ENCODE assay signal across 11 mouse cellular contexts in the genomic region with DNA sequence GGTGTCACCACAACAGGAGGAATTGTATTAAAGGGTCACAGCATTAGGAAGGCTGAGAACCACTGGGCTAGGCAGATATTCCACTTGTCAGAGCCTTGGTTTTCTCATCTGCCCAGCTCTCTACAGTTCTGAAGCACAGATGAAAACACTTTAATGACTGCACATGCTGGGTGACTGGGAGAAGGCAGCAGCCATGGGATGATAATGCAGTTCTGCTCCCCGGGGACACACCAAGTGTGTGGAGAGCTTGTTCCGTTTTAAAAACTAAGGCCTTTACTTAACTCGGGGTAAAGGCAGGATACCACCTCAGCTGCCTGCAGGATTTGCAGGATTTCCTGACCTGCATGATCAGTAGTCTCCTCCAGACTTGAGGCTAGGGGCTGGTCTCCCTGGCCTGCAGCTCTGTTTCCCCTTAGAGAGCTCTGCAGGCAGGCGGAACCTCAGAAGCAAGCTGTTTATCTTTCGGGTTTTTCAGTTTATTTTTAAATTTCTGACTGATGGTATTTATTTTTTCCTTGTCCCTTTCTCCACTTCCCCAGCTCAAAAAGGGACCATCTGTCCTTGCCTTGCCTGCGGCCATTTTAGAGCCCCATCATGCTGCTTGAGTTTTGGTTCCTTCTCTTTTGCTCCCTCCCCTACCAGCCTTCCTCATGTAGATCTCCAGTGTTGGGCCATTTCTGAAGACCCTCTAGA. TPM values are rescaled to one million over a fixed set of nuclear protein-coding genes. Genes with fewer than 3 reads are reported as not detected.
DNase-seq lines count a peak whose midpoint lies in the region; ATAC-seq and TF ChIP-seq lines count a peak whose summit lies in the region.
"Had no signal": no experiment of that assay in that cellular context is flagged by ENCODE, and none has a peak within 500 bp of the region (broad histone marks: within the 10 kb centered on the region; RNA-seq: fewer than 3 reads in every experiment).

No protein-coding gene starts in this region.

- 44% methylated on average over 6 of the region's 6 CpGs for WGBS in lung, embryonic 14.5 days
- 32% methylated on average over 6 of the region's 6 CpGs for WGBS in lung, adult 2 months
- 54% methylated on average over 6 of the region's 6 CpGs for WGBS in heart, embryonic 15.5 days

- TF ChIP-seq CTCF in gastrocnemius, adult 2 months (IDR thresholded peaks at IDR 0.05), result no peak
- TF ChIP-seq CTCF in lung, embryonic 14.5 days (IDR thresholded peaks at IDR 0.05; ENCODE audit: low read depth), result no peak
- no peak for TF ChIP-seq CTCF in lung, adult 2 months (IDR thresholded peaks at IDR 0.05; ENCODE audit: insufficient read depth, low read length)

- peaks cover 10% of the 10 kb centered on the region; the same call in 1 of the 2 replicates for H3K4me1 ChIP-seq in lung, embryonic 14.5 days (ENCODE audit: insufficient read depth)
- peaks cover 40% of the 10 kb centered on the region for H3K4me1 ChIP-seq in lung, adult 2 months (ENCODE audit: control insufficient read depth, insufficient read depth, low read length)
- peaks cover 43% of the 10 kb centered on the region for H3K4me1 ChIP-seq in heart, embryonic 15.5 days (replicated peaks)

- ATAC-seq in lung, embryonic 14.5 days (ENCODE audit: insufficient read depth), result peak; percentile 26; the same call in 1 of the 2 replicates
- no peak for ATAC-seq in heart, embryonic 15.5 days (replicated peaks; ENCODE audit: insufficient number of reproducible peaks, insufficient read depth, low FRiP score, low read depth)
- ATAC-seq in megakaryocyte progenitor cell, adult 5-6 weeks (replicated peaks; ENCODE audit: poor library complexity), result peak; percentile 45; the same call in 1 of the 2 replicates

- H3K36me3 ChIP-seq in lung, embryonic 14.5 days (ENCODE audit: insufficient read depth), result no peaks in the 10 kb centered on the region
- H3K36me3 ChIP-seq in heart, embryonic 15.5 days, result no peaks in the 10 kb centered on the region

- no peak for DNase-seq in gastrocnemius, adult 2 months
- no peak for DNase-seq in gastrocnemius, postnatal 4 days (ENCODE audit: low spot score in 2 of 2)
- DNase-seq in lung, embryonic 14.5 days, result peak; percentile 36
- DNase-seq in lung, adult 2 months, result no peak
- no peak for DNase-seq in right cerebral cortex, postnatal 25 days
- no peak for DNase-seq in left cerebral cortex, adult 18-20 months (ENCODE audit: low spot score in 2 of 2)
- DNase-seq: gastrocnemius, postnatal 36 days; thymus, postnatal 4 days had no signal

- H3K27me3 ChIP-seq in lung, embryonic 14.5 days (ENCODE audit: insufficient read depth, low read length), result no peaks in the 10 kb centered on the region
- no peaks in the 10 kb centered on the region for H3K27me3 ChIP-seq in heart, embryonic 15.5 days

- peak overlapping the region; percentile 57 for H3K27ac ChIP-seq in gastrocnemius, adult 2 months
- H3K27ac ChIP-seq in lung, embryonic 14.5 days (ENCODE audit: low read depth), result peak overlapping the region; percentile 51
- H3K27ac ChIP-seq in heart, embryonic 15.5 days, result peak overlapping the region; percentile 40

- intact Hi-C loops in gastrocnemius, adult 2 months (cut with DNase I), result no loop called here

- H3K9me3 ChIP-seq in lung, embryonic 14.5 days (ENCODE audit: low read depth, low read length), result no peaks in the 10 kb centered on the region
- no peaks in the 10 kb centered on the region for H3K9me3 ChIP-seq in heart, embryonic 15.5 days (replicated peaks)

- no peak overlapping the region for H3K4me2 ChIP-seq in lung, embryonic 14.5 days
- H3K4me2 ChIP-seq in heart, embryonic 15.5 days, result no peak overlapping the region

- no peak overlapping the region for H3K4me3 ChIP-seq in gastrocnemius, adult 2 months
- no peak overlapping the region for H3K4me3 ChIP-seq in lung, embryonic 14.5 days (ENCODE audit: low read depth, low read length)
- H3K4me3 ChIP-seq in lung, adult 2 months (replicated peaks; ENCODE audit: extremely low read depth, low read depth, low read length), result no peak overlapping the region
- no peak overlapping the region for H3K4me3 ChIP-seq in heart, embryonic 15.5 days

- 0 out of 2 replicates have a peak overlapping the region, but pooled peaks have one; percentile 6 for H3K9ac ChIP-seq in lung, embryonic 14.5 days
- no peak overlapping the region for H3K9ac ChIP-seq in heart, embryonic 15.5 days

- TF ChIP-seq POLR2A in lung, adult 2 months (IDR thresholded peaks at IDR 0.05; ENCODE audit: borderline replicate concordance, extremely low read depth, low read depth, low read length), result no peak

RNA-seq across cellular contexts. Expression of a gene that starts 20.5 kb away (rescaled TPM):
- total RNA-seq in gastrocnemius, adult 2 months (2021), result 10 to 100 TPM; 33.7 to 34.7 TPM
- 10 to 100 TPM; 44.8 to 46.3 TPM for total RNA-seq in gastrocnemius, postnatal 4 days (2021)
- polyA plus RNA-seq in lung, embryonic 14.5 days (2014; fragmentation: Nextera tagmentation; extraction: Ambion mirVana), result 15.2 and 15.4 TPM in 2 replicates
- 119 and 120 TPM in 2 replicates for polyA plus RNA-seq in lung, adult 2 months (2012; rRNA removed)
- 8.1 and 11.8 TPM in 2 replicates for polyA plus RNA-seq in heart, embryonic 15.5 days (2015; fragmentation: Nextera tagmentation; extraction: Ambion mirVana)
- 14.4 and 18.0 TPM in 2 replicates for total RNA-seq in megakaryocyte progenitor cell, adult 5-6 weeks (2015)
- 12.5 and 16.5 TPM in 2 replicates for total RNA-seq in megakaryocyte progenitor cell, adult 5-6 weeks (2017)
- 100 to 1,000 TPM; 396 to 435 TPM for total RNA-seq in left cerebral cortex, adult 18-20 months (2021)

RNA-seq across cellular contexts. Expression of a gene that starts 32.5 kb away (rescaled TPM):
- not detected for total RNA-seq in gastrocnemius, adult 2 months (2021)
- total RNA-seq in gastrocnemius, postnatal 4 days (2021), result not detected
- not detected in 2 replicates for polyA plus RNA-seq in lung, embryonic 14.5 days (2014; fragmentation: Nextera tagmentation; extraction: Ambion mirVana)
- polyA plus RNA-seq in lung, adult 2 months (2012; rRNA removed), result 0.16 TPM in 1 of 2 replicates, not detected in the other
- polyA plus RNA-seq in heart, embryonic 15.5 days (2015; fragmentation: Nextera tagmentation; extraction: Ambion mirVana), result not detected in 2 replicates
- not detected in 2 replicates for total RNA-seq in megakaryocyte progenitor cell, adult 5-6 weeks (2015)
- total RNA-seq in megakaryocyte progenitor cell, adult 5-6 weeks (2017), result not detected in 2 replicates
- under 1 TPM in 1 of 2 experiments, not detected in 1; 0.65 TPM for total RNA-seq in left cerebral cortex, adult 18-20 months (2021)
- total RNA-seq: gastrocnemius, postnatal 36 days had no signal
- polyA plus RNA-seq: liver, embryonic 16.5 days had no signal

RNA-seq across cellular contexts. Expression of a gene that starts 35.8 kb away (rescaled TPM):
- 10 to 100 TPM; 11.0 to 18.4 TPM for total RNA-seq in gastrocnemius, adult 2 months (2021)
- 10 to 100 TPM; 13.8 to 21.4 TPM for total RNA-seq in gastrocnemius, postnatal 4 days (2021)
- polyA plus RNA-seq in lung, embryonic 14.5 days (2014; fragmentation: Nextera tagmentation; extraction: Ambion mirVana), result not detected in 2 replicates
- 0.41 and 0.91 TPM in 2 replicates for polyA plus RNA-seq in lung, adult 2 months (2012; rRNA removed)
- polyA plus RNA-seq in heart, embryonic 15.5 days (2015; fragmentation: Nextera tagmentation; extraction: Ambion mirVana), result 0.30 TPM in 1 of 2 replicates, not detected in the other
- not detected in 2 replicates for total RNA-seq in megakaryocyte progenitor cell, adult 5-6 weeks (2015)
- total RNA-seq in megakaryocyte progenitor cell, adult 5-6 weeks (2017), result 0.17 TPM in 1 of 2 replicates, not detected in the other
- total RNA-seq in left cerebral cortex, adult 18-20 months (2021), result under 1 TPM in 1 of 2 experiments, not detected in 1; 0.63 TPM
- polyA plus RNA-seq: liver, embryonic 16.5 days had no signal

RNA-seq across cellular contexts. Expression of a gene that starts 43.3 kb away (rescaled TPM):
- 10 to 100 TPM; 15.8 to 18.2 TPM for total RNA-seq in gastrocnemius, adult 2 months (2021)
- total RNA-seq in gastrocnemius, postnatal 4 days (2021), result 10 to 100 TPM; 23.4 to 23.6 TPM
- 5.9 and 6.4 TPM in 2 replicates for polyA plus RNA-seq in lung, embryonic 14.5 days (2014; fragmentation: Nextera tagmentation; extraction: Ambion mirVana)
- 32.4 and 47.2 TPM in 2 replicates for polyA plus RNA-seq in lung, adult 2 months (2012; rRNA removed)
- 10.4 and 11.7 TPM in 2 replicates for polyA plus RNA-seq in heart, embryonic 15.5 days (2015; fragmentation: Nextera tagmentation; extraction: Ambion mirVana)
- 0.07 and 0.90 TPM in 2 replicates for total RNA-seq in megakaryocyte progenitor cell, adult 5-6 weeks (2015)
- 0.25 and 0.81 TPM in 2 replicates for total RNA-seq in megakaryocyte progenitor cell, adult 5-6 weeks (2017)
- 10 to 100 TPM; 13.3 to 15.8 TPM for total RNA-seq in left cerebral cortex, adult 18-20 months (2021)

RNA-seq across cellular contexts. Expression of a gene that starts 50.4 kb away (rescaled TPM):
- total RNA-seq in gastrocnemius, adult 2 months (2021), result not detected
- total RNA-seq in gastrocnemius, postnatal 4 days (2021), result not detected
- polyA plus RNA-seq in lung, embryonic 14.5 days (2014; fragmentation: Nextera tagmentation; extraction: Ambion mirVana), result not detected in 2 replicates
- polyA plus RNA-seq in lung, adult 2 months (2012; rRNA removed), result not detected in 2 replicates
- not detected in 2 replicates for polyA plus RNA-seq in heart, embryonic 15.5 days (2015; fragmentation: Nextera tagmentation; extraction: Ambion mirVana)
- not detected in 2 replicates for total RNA-seq in megakaryocyte progenitor cell, adult 5-6 weeks (2015)
- not detected in 2 replicates for total RNA-seq in megakaryocyte progenitor cell, adult 5-6 weeks (2017)
- total RNA-seq in left cerebral cortex, adult 18-20 months (2021), result not detected
- total RNA-seq: gastrocnemius, postnatal 36 days had no signal
- polyA plus RNA-seq: liver, embryonic 16.5 days had no signal

Comparison
In these comparisons a context has a peak if more than half of its experiments do, and no peak if none do; other contexts are left out.
1. RNA of a gene that starts 20.5 kb away (total RNA-seq): 396 to 435 TPM in left cerebral cortex, adult 18-20 months; 44.8 to 46.3 TPM in gastrocnemius, postnatal 4 days, 33.7 to 34.7 TPM in gastrocnemius, adult 2 months and 12.5 to 18.0 TPM in megakaryocyte progenitor cell, adult 5-6 weeks; every median in the first group is over 4 times any median in the second.
2. RNA of a gene that starts 35.8 kb away (total RNA-seq): 13.8 to 21.4 TPM in gastrocnemius, postnatal 4 days and 11.0 to 18.4 TPM in gastrocnemius, adult 2 months; 0.63 TPM in left cerebral cortex, adult 18-20 months and 0.17 TPM in megakaryocyte progenitor cell, adult 5-6 weeks; every median in the first group is over 4 times any median in the second.
3. Peak in every context shown above with its lines, with median percentiles within 50 percentile points of each other: H3K27ac ChIP-seq.